Mouse (Mus musculus): ENCODE measurements at regions not wholly inside any gene's neighbourhood (a gene's known extent, or its start where the extent isn't known, plus 50 kb on each side); places are given as distances from the start of the nearest gene placed in this dataset.
"Not testable (repeated sequence)": the region's sequence is repeated elsewhere in the genome, so short reads cannot be mapped to it uniquely, and the experiment has no call there.

GRCm38 (mm10) chr4:124395069-124395965 is 215.3 kb downstream of the 3100002H09Rik start:
- DNase-seq, result no peak

DNA sequence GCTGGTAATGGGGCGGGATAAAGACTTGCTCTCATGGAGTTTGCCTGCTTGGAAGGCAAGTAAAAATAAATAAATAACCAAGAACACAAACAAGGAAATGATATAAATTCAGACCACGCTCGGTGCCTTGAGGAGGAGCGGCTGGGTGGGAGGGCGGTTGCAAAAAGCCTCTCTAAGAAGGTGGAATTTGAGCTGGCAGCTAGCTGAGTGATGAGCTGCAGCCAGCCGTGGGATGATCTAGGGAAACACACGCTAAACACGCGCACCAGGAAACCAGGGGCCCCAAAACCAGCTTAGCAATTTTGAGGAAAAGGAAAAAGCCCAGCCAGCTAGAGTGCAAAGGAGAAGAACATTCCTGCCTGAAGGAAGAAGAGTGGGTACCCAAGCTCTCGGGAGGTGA is 217.0 kb downstream of the 3100002H09Rik start:
- DNase-seq, result no peak

DNA sequence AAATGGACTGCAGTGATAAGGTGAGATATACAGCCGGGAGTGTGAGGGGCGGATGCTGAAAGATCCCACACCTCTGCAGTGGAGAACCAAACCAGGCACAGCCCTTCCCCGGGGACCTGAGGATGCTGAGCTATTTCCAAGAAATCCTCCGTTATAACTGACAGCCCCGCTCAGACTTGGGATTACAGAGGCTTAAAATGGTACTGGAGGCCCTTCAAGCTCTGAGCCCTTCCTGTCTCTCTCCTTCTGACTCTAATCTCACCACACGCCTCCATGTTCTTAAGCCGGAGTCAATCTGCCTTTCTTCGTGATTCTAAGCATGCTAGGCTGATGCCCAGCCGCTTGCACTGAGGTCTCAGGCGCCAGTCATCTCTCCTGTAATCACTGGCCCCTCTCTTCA is 221.5 kb downstream of the 3100002H09Rik start:
- DNase-seq, result no peak

DNA sequence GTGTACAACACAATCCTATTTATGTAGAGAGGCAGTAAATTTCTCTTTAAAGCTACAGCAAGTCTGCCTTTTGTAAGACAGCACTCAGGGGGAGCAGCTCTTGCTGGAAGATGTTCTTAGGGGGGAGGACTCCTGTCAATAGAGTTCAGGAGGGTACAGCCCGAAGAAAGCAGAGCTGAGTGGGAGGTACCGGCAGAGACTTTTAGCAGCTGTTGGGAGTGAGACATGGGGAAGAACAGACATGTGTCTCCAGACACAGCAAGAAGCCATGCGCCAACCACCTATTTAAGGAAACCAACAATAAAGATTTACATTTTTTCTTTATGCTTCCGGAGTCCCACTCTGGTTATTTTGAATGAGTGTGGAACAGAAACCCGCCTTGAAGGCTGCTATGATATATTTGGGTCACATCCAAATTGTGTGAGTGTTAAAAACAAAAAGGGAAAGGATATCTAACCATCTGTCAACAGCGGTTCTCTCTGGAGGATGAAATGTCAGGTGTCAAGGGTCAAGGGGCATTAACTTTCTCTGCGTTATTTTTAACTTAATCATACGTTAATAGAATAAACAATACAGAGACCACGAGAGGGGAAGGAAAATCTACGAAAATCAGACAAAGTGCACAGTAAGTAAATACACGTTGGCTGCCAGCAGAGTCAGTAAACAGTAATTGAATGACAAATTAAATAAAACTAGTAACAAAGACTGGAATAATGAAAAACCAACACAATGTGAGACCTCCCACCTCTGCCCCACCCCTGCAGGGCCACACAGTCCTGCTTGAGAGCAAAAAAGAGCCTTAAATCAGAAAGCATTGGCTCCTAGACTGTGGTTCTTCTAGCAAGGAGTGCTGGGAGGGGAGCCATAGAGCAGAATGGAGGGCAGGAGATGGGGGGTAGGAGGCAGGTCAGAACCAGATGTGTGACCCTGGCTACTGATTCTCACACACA is 225.2 kb downstream of the 3100002H09Rik start:
- DNase-seq, result no peak

GRCm38 (mm10) chr4:124376504-124376903 is 234.1 kb downstream of the 3100002H09Rik start:
- DNase-seq, result no peak

- DNase-seq, result no peak
Observed at GRCm38 (mm10) chr4:124375581-124375980, 235.0 kb downstream of the 3100002H09Rik start.

DNA sequence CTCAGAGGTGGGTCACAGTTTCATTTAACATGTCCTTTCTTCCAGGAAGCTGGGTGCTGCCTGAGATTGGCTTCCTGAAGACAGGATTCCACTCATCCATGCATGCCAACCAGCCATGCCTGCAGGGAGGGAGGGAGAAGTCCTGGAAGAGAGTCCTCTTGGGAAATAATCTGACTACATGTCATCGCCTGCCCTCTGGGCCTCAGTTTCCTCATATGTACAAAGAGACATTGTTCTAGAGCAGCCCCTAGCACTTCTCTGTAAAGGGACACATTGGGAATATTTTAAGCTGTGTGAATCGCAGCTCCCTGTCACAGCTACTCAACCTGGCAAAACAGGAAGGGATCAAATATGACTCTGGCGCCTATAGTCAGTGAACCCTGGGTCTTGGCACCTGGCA is 241.8 kb downstream of the 3100002H09Rik start:
- DNase-seq, result no peak

GRCm38 (mm10) chr4:124368085-124368484 is 242.5 kb downstream of the 3100002H09Rik start:
- DNase-seq, result no peak

GRCm38 (mm10) chr4:124360578-124360908 is 250.1 kb downstream of the 3100002H09Rik start:
- no peak for DNase-seq

DNA sequence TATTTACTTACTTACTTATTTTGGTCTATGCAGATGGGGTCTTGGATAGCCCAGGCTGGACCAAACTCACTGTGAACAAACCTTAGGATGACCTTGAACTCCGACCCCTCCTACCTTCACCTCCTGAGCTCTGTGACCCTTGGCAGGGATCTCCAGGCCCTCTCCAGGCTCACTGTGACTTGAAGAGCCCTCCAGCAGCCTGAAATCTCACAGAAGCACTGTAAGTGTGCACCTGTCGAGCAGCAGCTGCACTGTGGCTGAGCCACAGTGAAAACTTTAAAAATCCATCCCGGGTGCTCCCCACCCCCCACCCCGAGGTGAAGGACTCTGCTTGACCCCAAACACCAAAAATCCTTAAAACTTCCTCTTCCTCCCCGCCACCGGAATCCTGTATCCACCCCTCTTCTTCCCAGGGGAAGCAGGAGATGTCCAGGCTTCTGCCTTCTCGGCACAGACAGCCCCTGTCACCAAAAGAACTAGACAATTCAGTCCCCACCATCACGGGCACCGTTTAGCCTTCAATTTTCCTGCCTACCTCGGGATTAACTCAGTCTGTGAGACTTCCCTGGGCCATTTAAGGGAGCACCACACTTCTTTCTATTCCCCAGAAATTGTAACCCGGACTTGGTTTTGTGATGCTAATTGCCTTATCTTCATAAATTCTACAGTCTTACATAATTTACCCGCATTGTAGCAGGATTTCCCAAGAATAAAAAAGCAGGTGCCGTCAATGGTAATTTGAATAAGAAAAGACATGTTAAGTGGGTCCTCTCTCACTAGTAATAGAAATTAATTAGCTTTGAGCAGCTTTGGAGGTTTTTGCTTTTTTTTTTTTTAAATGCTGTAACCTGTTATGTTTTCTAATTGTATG is 250.7 kb downstream of the 3100002H09Rik start:
- no peak for DNase-seq

DNA sequence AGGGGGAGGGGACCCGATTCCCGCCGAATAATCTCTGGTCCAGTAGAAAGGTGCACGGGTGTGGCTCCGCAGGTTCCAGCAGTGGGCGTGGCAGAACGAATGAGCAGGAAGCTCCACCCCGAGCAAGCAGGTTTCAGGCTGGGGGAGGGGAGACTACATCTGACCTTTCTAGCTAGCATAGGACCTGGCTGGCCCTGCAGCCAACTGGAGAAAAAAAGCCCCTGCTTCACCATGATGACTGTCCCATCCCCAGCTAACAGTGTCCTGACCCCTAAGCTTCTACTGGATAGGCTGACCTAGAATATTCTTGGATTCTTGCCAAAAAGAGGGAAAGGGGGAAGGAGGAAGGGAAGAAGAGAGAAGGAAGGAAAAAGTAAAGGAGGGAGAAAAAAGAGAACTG is 252.1 kb downstream of the 3100002H09Rik start:
- not testable (repeated sequence) for DNase-seq

DNA sequence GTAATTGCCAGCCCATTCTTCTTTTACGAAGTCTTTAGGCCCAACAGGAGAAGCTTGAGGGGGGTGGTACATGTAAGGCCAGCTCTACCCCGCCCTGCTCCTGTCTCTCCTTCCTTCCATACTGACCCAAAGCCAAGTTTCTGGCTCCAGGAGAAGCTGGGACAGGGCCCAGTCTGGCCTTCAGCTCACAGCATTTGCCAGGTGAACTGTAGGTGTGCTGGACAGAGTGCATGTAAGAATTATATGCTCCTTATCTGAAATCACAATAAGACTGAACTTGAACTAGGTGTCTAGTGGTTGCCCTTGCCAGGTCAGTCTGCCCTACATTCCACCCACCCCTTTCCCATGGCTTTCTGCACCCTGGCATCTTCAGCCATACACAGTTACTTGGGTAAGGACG is 260.2 kb downstream of the 3100002H09Rik start:
- peak; percentile 18 for DNase-seq

DNA sequence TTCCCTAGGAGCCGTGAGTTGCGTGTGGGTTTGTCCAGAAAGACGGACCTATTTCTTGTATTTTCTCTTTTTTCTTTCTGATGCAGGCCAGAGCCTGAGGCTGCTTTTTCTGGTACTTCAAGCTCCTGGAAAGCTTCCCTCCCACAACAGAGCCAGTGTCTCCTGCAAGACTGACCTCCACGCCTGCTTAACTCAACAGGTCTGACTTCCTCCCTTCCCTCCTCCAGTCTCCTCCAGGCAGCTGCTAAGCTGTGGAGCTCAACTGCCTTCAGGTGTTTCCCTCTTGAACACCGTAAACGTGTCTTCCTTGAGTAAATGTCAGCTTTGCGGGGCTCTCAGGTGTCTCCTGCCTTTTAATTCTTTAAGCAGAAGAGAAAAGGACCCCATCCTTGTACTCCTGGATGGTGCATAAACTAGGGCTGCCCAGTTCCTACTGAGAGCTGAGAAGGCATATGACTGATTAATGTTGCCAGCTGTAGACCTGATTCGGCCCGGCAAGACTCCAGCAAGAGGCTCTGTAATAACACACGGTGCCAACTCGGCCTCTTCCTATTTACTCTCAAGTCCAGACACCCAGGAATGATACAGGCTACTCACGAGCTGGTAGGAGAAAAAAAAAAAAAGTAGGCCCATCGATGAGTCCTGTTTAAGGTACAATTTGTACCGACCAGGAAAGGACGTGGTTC is 260.9 kb downstream of the 3100002H09Rik start:
- DNase-seq, result peak; percentile 4

GRCm38 (mm10) chr4:124349055-124349454 is 261.5 kb downstream of the 3100002H09Rik start:
- DNase-seq, result no peak

DNA sequence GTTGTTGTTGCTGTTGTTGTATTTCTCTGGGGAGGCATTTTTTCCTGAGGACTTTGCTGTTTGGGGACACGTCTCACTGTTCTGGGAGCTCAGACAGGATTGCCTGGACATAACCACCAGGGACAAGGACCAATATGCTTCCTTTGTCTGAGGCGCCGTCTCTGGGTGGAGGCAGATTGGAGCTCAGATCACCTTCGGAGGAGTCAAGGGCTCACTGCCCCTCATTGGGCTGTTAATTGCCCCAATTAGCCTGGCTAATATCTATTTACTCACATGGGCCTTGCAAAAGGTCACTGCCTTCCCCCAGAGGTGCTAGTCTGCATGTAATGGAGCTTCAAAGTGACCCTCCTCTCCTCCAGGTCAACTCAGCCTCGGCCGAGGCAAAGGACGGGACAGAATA is 270.5 kb downstream of the 3100002H09Rik start:
- DNase-seq, result no peak

- no peak for DNase-seq
Observed at GRCm38 (mm10) chr4:124335726-124336125, 274.9 kb downstream of the 3100002H09Rik start.

DNA sequence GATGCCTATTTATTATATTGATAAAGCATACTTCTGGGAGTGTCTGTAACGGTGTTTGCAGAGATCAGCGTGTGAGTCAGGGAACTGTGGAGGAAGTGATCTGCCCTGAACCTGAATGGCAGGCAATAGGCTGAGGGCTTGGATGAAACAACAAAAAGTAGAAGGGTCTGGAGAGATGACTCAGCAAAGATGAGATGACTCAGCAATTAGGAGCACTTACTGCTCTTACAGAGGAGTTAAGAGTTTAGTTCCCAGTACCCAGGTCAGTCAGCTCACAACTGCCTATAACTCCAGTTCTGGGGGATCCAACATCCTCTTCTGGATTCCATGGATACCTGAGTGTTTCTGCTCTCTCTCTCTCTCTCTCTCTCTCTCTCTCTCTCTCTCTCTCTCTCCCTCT is 277.6 kb downstream of the 3100002H09Rik start:
- DNase-seq, result no peak

- DNase-seq, result no peak
Observed at GRCm38 (mm10) chr4:124332416-124332815, 278.2 kb downstream of the 3100002H09Rik start.

DNA sequence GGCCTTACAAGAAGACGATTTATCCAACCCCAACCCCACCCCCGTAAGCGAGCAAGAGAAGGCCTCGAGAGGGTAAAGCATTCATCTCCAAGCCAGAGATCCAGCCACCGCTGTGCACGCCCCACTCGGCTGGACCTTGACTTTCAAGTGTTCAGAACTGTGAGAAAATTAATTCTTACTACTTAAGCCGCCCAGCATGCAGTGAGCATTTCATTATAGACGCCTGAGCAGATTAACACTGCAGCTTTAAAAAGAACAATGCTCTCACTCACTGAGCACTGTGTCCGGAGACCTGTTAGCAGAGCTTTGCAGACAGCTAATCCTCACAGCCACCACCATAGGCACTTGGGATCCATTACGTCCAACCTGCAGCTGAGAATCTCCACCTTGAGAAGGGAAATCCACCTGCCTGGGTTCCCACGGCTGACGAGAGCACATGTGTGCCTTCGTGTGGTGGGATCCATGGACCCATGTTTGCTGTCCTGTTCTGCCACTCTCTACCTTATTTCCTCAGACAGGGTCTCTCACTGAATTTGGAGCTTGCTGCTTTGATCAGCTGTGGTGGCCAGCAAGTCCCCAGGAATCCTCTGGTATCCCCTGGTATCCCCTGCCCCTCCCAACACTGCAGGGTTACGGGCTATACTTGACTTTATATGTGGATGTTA is 281.4 kb downstream of the 3100002H09Rik start:
- DNase-seq, result no peak

GRCm38 (mm10) chr4:124326301-124326700 is 284.3 kb downstream of the 3100002H09Rik start:
- no peak for DNase-seq

DNA sequence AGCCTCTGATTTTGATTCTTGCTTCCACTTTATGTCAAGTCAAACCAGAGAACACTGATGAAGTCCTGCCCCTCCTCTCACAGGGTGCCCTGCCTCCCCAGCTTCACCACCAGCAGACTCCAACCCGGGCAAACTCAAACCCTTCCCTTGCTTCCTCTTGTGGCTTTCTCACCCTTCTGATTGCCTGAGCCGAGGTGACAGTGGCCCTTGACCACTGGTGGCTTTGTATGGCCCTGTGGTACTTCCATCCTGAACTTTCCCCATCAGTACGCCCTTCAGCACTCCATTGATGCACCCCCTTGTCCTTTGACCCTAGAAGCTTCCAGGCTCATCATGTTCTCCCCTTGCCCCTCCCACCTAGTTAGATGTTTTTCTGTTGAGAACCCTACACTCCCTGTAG is 287.0 kb downstream of the 3100002H09Rik start:
- DNase-seq, result no peak

DNA sequence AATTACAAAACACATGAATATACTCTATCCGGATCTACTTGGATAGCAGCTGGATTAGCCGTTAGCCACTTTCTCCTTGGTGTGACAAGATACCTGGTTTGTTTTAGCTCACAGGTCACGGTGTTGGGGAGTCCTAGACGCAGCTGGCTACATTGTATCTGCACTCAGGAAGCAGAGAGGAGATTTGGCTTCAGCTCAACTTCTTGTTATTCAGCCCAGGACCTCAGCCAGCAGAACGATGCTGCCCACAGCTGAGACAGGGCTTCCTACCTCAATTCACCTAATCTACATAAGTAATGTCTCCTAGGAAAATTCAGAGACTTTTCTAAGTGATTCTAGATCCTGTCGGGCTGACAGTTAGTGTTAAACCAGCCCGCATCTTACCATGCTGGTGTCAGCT is 289.4 kb downstream of the 3100002H09Rik start:
- DNase-seq, result no peak
